Mouse (Mus musculus): ENCODE data around the gene Mrvi1.
"Not testable (repeated sequence)": the region's sequence is repeated elsewhere in the genome, so short reads cannot be mapped to it uniquely, and the experiment has no call there.

Mrvi1 gene

GRCm38 (mm10) chr7:110908209-110909144 is 73.8 kb downstream of the Mrvi1 start:
- in situ Hi-C loops (cut with MboI; ENCODE audit: low pct_unique_long_range_greater_than_20kb in 1 of 2, low sequenced_read_pairs in 2 of 2, unreplicated experiment in 1 of 2): no loop called here

- in situ Hi-C loops (cut with MboI; ENCODE audit: low pct_unique_long_range_greater_than_20kb in 1 of 2, low sequenced_read_pairs in 2 of 2, unreplicated experiment in 1 of 2): no loop called here
These were observed 75.7 kb downstream of the Mrvi1 start for GRCm38 (mm10) chr7:110906566-110906965.

- in situ Hi-C loops (cut with MboI; ENCODE audit: low pct_unique_long_range_greater_than_20kb in 1 of 2, low sequenced_read_pairs in 2 of 2, unreplicated experiment in 1 of 2): no loop called here
These were observed 79.0 kb downstream of the Mrvi1 start for GRCm38 (mm10) chr7:110903226-110903625.

- in situ Hi-C loops (cut with MboI; ENCODE audit: low pct_unique_long_range_greater_than_20kb in 1 of 2, low sequenced_read_pairs in 2 of 2, unreplicated experiment in 1 of 2): no loop called here
These were observed 85.1 kb downstream of the Mrvi1 start for GRCm38 (mm10) chr7:110897202-110897601.

GRCm38 (mm10) chr7:110896453-110896852 is 85.8 kb downstream of the Mrvi1 start:
- in situ Hi-C loops (cut with MboI; ENCODE audit: low pct_unique_long_range_greater_than_20kb in 1 of 2, low sequenced_read_pairs in 2 of 2, unreplicated experiment in 1 of 2): no loop called here

GRCm38 (mm10) chr7:110895772-110896171 is 86.5 kb downstream of the Mrvi1 start:
- in situ Hi-C loops (cut with MboI; ENCODE audit: low pct_unique_long_range_greater_than_20kb in 1 of 2, low sequenced_read_pairs in 2 of 2, unreplicated experiment in 1 of 2): not testable (repeated sequence)

GRCm38 (mm10) chr7:110894673-110895072 is 87.6 kb downstream of the Mrvi1 start:
- in situ Hi-C loops (cut with MboI; ENCODE audit: low pct_unique_long_range_greater_than_20kb in 1 of 2, low sequenced_read_pairs in 2 of 2, unreplicated experiment in 1 of 2): no loop called here

- in situ Hi-C loops (cut with MboI; ENCODE audit: low pct_unique_long_range_greater_than_20kb in 1 of 2, low sequenced_read_pairs in 2 of 2, unreplicated experiment in 1 of 2): no loop called here
These were observed 88.2 kb downstream of the Mrvi1 start for GRCm38 (mm10) chr7:110893943-110894610.

GRCm38 (mm10) chr7:110891501-110891986 is 90.7 kb downstream of the Mrvi1 start:
- in situ Hi-C loops (cut with MboI; ENCODE audit: low pct_unique_long_range_greater_than_20kb in 1 of 2, low sequenced_read_pairs in 2 of 2, unreplicated experiment in 1 of 2): no loop called here

- in situ Hi-C loops (cut with MboI; ENCODE audit: low pct_unique_long_range_greater_than_20kb in 1 of 2, low sequenced_read_pairs in 2 of 2, unreplicated experiment in 1 of 2): no loop called here
These were observed 100.4 kb downstream of the Mrvi1 start for GRCm38 (mm10) chr7:110881746-110882333.

- in situ Hi-C loops (cut with MboI; ENCODE audit: low pct_unique_long_range_greater_than_20kb in 1 of 2, low sequenced_read_pairs in 2 of 2, unreplicated experiment in 1 of 2): no loop called here
These were observed 104.2 kb downstream of the Mrvi1 start for GRCm38 (mm10) chr7:110878028-110878427.

GRCm38 (mm10) chr7:110876965-110877364 is 105.3 kb downstream of the Mrvi1 start:
- in situ Hi-C loops (cut with MboI; ENCODE audit: low pct_unique_long_range_greater_than_20kb in 1 of 2, low sequenced_read_pairs in 2 of 2, unreplicated experiment in 1 of 2): no loop called here

- in situ Hi-C loops (cut with MboI; ENCODE audit: low pct_unique_long_range_greater_than_20kb in 1 of 2, low sequenced_read_pairs in 2 of 2, unreplicated experiment in 1 of 2): no loop called here
These were observed 113.5 kb downstream of the Mrvi1 start for GRCm38 (mm10) chr7:110868807-110869206.

- in situ Hi-C loops (cut with MboI; ENCODE audit: low pct_unique_long_range_greater_than_20kb in 1 of 2, low sequenced_read_pairs in 2 of 2, unreplicated experiment in 1 of 2): no loop called here
These were observed 115.1 kb downstream of the Mrvi1 start for GRCm38 (mm10) chr7:110867116-110867515.

GRCm38 (mm10) chr7:110866021-110866420 is 116.2 kb downstream of the Mrvi1 start:
- in situ Hi-C loops (cut with MboI; ENCODE audit: low pct_unique_long_range_greater_than_20kb in 1 of 2, low sequenced_read_pairs in 2 of 2, unreplicated experiment in 1 of 2): no loop called here

- in situ Hi-C loops (cut with MboI; ENCODE audit: low pct_unique_long_range_greater_than_20kb in 1 of 2, low sequenced_read_pairs in 2 of 2, unreplicated experiment in 1 of 2): no loop called here
These were observed 116.7 kb downstream of the Mrvi1 start for GRCm38 (mm10) chr7:110865570-110865969.

GRCm38 (mm10) chr7:110865038-110865437 is 117.2 kb downstream of the Mrvi1 start:
- in situ Hi-C loops (cut with MboI; ENCODE audit: low pct_unique_long_range_greater_than_20kb in 1 of 2, low sequenced_read_pairs in 2 of 2, unreplicated experiment in 1 of 2): no loop called here

GRCm38 (mm10) chr7:110862751-110863289 is 119.4 kb downstream of the Mrvi1 start, which contains the start of gene Lyve1:
TSS of gene Lyve1 (minus strand) at chr7:110863239.
- in situ Hi-C loops (cut with MboI; ENCODE audit: low pct_unique_long_range_greater_than_20kb in 1 of 2, low sequenced_read_pairs in 2 of 2, unreplicated experiment in 1 of 2): no loop called here

GRCm38 (mm10) chr7:110860129-110860528 is 122.1 kb downstream of the Mrvi1 start:
- in situ Hi-C loops (cut with MboI; ENCODE audit: low pct_unique_long_range_greater_than_20kb in 1 of 2, low sequenced_read_pairs in 2 of 2, unreplicated experiment in 1 of 2): no loop called here
